Mouse (Mus musculus): Measurements from ENCODE around the gene Creb3l2. TPM values are rescaled to one million over a fixed set of nuclear protein-coding genes. Genes with fewer than 3 reads are reported as not detected.

Creb3l2 gene
- polyA plus RNA-seq, 1 experiment from 2014 or later: 3.3 TPM

DNA sequence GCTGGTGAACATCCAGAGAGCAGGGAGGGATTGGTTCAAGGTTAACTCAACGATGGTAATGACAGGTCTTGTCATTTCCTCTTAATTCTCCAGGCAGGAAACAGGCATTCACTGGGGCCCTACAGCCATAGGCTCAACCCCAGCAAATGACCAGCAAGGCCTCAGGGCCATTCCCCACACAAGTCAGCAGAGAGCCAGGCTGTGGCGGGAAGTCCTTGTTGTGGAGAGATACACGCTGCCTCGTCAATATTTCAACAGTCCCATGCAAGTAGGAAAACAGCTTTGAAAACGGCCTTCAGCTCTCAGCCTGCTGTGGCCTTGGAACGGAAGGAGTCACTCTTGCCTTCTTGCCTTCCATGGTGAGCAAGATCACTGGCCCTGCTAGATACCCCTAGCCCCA, 6.6 kb downstream of the Creb3l2 start:
- Histone ChIP-seq H3K9ac (ENCODE audit: low read depth, low read length) (no peak overlapping the region), H3K27ac (ENCODE audit: low read depth, low read length) (no peak overlapping the region), H3K36me3 (ENCODE audit: control insufficient read depth, insufficient read depth, low read length) (no peaks in the 10 kb centered on the region), H3K4me1 (ENCODE audit: control insufficient read depth, insufficient read depth, low read depth, low read length) (peaks cover 6% of the 10 kb centered on the region; the same call in 1 of the 2 replicates), H3K4me3 (ENCODE audit: low read length) (no peak overlapping the region), H3K4me2 (ENCODE audit: low read length) (no peak overlapping the region), H3K9me3 (ENCODE audit: control insufficient read depth, low read length) (no peaks in the 10 kb centered on the region), H3K27me3 (replicated peaks; ENCODE audit: control insufficient read depth, insufficient read depth, low read length) (no peaks in the 10 kb centered on the region)
- ATAC-seq: no peak
- WGBS: 90% methylated on average over 6 of the region's 6 CpGs

GRCm38 (mm10) chr6:37429849-37430470, 12.0 kb downstream of the Creb3l2 start:
- peaks cover 6% of the 10 kb centered on the region; the same call in 1 of the 2 replicates for H3K4me1 ChIP-seq (ENCODE audit: control insufficient read depth, insufficient read depth, low read depth, low read length)
- no peak overlapping the region for H3K4me3 ChIP-seq (ENCODE audit: low read length)
- no peak for ATAC-seq
- H3K27me3 ChIP-seq (replicated peaks; ENCODE audit: control insufficient read depth, insufficient read depth, low read length): no peaks in the 10 kb centered on the region
- H3K27ac ChIP-seq (ENCODE audit: low read depth, low read length): no peak overlapping the region
- no peak overlapping the region for H3K9ac ChIP-seq (ENCODE audit: low read depth, low read length)
- 82% methylated on average over 3 of the region's 3 CpGs for WGBS
- H3K9me3 ChIP-seq (ENCODE audit: control insufficient read depth, low read length): no peaks in the 10 kb centered on the region
- no peaks in the 10 kb centered on the region for H3K36me3 ChIP-seq (ENCODE audit: control insufficient read depth, insufficient read depth, low read length)
- no peak overlapping the region for H3K4me2 ChIP-seq (ENCODE audit: low read length)

- Histone ChIP-seq H3K9me3 (ENCODE audit: control insufficient read depth, low read length) (no peaks in the 10 kb centered on the region), H3K4me3 (ENCODE audit: low read length) (no peak overlapping the region), H3K36me3 (ENCODE audit: control insufficient read depth, insufficient read depth, low read length) (no peaks in the 10 kb centered on the region), H3K4me2 (ENCODE audit: low read length) (no peak overlapping the region), H3K9ac (ENCODE audit: low read depth, low read length) (no peak overlapping the region), H3K27ac (ENCODE audit: low read depth, low read length) (no peak overlapping the region), H3K27me3 (replicated peaks; ENCODE audit: control insufficient read depth, insufficient read depth, low read length) (no peaks in the 10 kb centered on the region), H3K4me1 (ENCODE audit: control insufficient read depth, insufficient read depth, low read depth, low read length) (peaks cover 6% of the 10 kb centered on the region; the same call in 1 of the 2 replicates)
- WGBS: 94% methylated on average over 8 of the region's 8 CpGs
- no peak for ATAC-seq
Measured at GRCm38 (mm10) chr6:37428947-37429346, 13.0 kb downstream of the Creb3l2 start.

DNA sequence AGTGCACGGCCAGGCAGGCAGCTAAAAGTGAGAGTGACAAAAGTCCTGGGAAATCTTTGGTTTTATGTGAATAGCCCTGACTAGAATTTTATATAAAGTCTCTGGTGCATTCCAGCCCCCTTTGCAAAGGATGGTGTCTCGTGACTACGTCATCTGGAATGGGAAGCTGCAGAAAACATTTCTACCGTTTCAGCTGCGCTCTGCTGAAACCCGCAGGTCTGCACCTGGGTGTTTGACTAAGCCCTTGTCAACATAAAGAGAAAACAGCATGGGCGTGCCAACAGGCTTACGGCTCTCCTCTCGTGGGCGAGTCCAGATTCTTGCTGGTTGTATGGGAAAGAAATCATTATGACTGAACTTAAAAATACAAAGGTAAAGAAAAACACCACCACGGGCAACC, 13.9 kb downstream of the Creb3l2 start:
- Histone ChIP-seq H3K4me2 (ENCODE audit: low read length) (no peak overlapping the region), H3K9me3 (ENCODE audit: control insufficient read depth, low read length) (no peaks in the 10 kb centered on the region), H3K27me3 (replicated peaks; ENCODE audit: control insufficient read depth, insufficient read depth, low read length) (no peaks in the 10 kb centered on the region), H3K4me1 (ENCODE audit: control insufficient read depth, insufficient read depth, low read depth, low read length) (peaks cover 6% of the 10 kb centered on the region; the same call in 1 of the 2 replicates), H3K36me3 (ENCODE audit: control insufficient read depth, insufficient read depth, low read length) (no peaks in the 10 kb centered on the region), H3K9ac (ENCODE audit: low read depth, low read length) (no peak overlapping the region), H3K4me3 (ENCODE audit: low read length) (no peak overlapping the region), H3K27ac (ENCODE audit: low read depth, low read length) (no peak overlapping the region)
- 74% methylated on average over 11 of the region's 11 CpGs for WGBS
- ATAC-seq: no peak

DNA sequence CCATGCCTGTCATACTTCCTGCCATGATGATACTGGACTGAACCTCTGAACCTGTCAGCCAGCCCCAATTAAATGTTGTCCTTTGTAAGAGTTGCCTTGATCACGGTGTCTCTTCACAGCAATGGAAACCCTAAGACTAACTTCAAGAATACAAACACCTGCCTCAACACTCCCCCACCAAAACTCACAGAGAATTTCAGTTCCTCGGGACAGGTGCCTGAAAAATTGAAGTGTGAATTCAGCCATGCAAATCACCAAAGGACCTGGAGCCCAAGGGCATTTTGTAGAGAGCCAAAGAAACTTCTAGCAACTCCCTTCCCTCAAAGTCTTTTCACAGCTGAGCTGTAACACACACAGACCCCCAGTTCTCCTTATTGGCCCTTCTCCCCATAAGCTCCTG, 15.3 kb downstream of the Creb3l2 start:
- Histone ChIP-seq H3K4me1 (ENCODE audit: control insufficient read depth, insufficient read depth, low read depth, low read length) (peaks cover 6% of the 10 kb centered on the region; the same call in 1 of the 2 replicates), H3K36me3 (ENCODE audit: control insufficient read depth, insufficient read depth, low read length) (no peaks in the 10 kb centered on the region), H3K9me3 (ENCODE audit: control insufficient read depth, low read length) (no peaks in the 10 kb centered on the region), H3K4me2 (ENCODE audit: low read length) (no peak overlapping the region), H3K9ac (ENCODE audit: low read depth, low read length) (no peak overlapping the region), H3K27ac (ENCODE audit: low read depth, low read length) (no peak overlapping the region), H3K4me3 (ENCODE audit: low read length) (no peak overlapping the region), H3K27me3 (replicated peaks; ENCODE audit: control insufficient read depth, insufficient read depth, low read length) (no peaks in the 10 kb centered on the region)
- no peak for ATAC-seq
- 88% methylated on average over 2 of the region's 2 CpGs for WGBS

DNA sequence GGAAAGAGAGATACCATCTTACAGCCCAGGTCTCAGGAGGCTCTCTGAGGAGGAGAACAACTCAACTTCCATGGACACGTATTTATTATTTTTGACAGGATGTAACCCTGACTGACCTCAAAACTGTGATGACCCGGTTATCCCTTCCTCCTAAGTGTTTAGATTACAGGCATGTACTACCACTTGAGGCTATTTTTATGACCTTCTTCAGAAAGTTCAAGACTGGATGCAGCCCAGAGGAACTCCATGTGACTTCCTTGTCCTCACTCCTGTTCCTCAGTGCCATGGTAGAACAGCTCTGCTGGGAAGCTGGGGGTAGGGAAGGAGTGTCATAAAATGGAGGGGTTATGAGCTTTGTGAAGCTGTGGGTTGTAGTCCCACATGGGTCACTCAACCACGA, 16.1 kb downstream of the Creb3l2 start:
- Histone ChIP-seq H3K4me3 (ENCODE audit: low read length) (no peak overlapping the region), H3K4me2 (ENCODE audit: low read length) (no peak overlapping the region), H3K4me1 (ENCODE audit: control insufficient read depth, insufficient read depth, low read depth, low read length) (0 out of 2 replicates have a peak, but pooled peaks cover 2% of the 10 kb centered on the region), H3K9me3 (ENCODE audit: control insufficient read depth, low read length) (no peaks in the 10 kb centered on the region), H3K9ac (ENCODE audit: low read depth, low read length) (no peak overlapping the region), H3K27me3 (replicated peaks; ENCODE audit: control insufficient read depth, insufficient read depth, low read length) (no peaks in the 10 kb centered on the region), H3K27ac (ENCODE audit: low read depth, low read length) (no peak overlapping the region), H3K36me3 (ENCODE audit: control insufficient read depth, insufficient read depth, low read length) (no peaks in the 10 kb centered on the region)
- 76% methylated on average over 3 of the region's 3 CpGs for WGBS
- no peak for ATAC-seq

DNA sequence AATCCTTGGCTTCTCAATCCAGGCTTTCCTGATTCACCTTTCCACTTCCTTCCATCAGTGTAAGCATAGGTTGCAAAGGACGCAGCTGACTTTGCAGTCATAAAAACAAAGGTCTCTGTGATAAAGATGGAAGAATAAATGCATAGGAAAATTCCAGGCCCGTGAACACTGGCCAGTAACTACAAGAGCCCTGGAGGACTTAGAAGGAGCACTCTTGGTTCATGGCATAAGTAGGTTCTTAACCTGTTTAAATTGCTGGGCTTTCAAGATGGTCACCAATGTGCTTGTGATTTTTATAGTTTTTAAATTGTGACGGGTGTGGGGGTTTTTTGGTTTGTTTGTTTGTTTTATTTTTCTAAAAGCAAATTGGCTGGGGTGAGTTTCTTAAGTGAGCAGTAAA, 16.9 kb downstream of the Creb3l2 start:
- Histone ChIP-seq H3K9ac (ENCODE audit: low read depth, low read length) (no peak overlapping the region), H3K27ac (ENCODE audit: low read depth, low read length) (no peak overlapping the region), H3K36me3 (ENCODE audit: control insufficient read depth, insufficient read depth, low read length) (no peaks in the 10 kb centered on the region), H3K27me3 (replicated peaks; ENCODE audit: control insufficient read depth, insufficient read depth, low read length) (no peaks in the 10 kb centered on the region), H3K9me3 (ENCODE audit: control insufficient read depth, low read length) (no peaks in the 10 kb centered on the region), H3K4me1 (ENCODE audit: control insufficient read depth, insufficient read depth, low read depth, low read length) (no peaks in the 10 kb centered on the region), H3K4me3 (ENCODE audit: low read length) (no peak overlapping the region), H3K4me2 (ENCODE audit: low read length) (no peak overlapping the region)
- ATAC-seq: no peak
- 89% methylated on average over 3 of the region's 3 CpGs for WGBS

GRCm38 (mm10) chr6:37424374-37424773, 17.6 kb downstream of the Creb3l2 start:
- ATAC-seq: no peak
- H3K9ac ChIP-seq (ENCODE audit: low read depth, low read length): no peak overlapping the region
- H3K27ac ChIP-seq (ENCODE audit: low read depth, low read length): no peak overlapping the region
- WGBS: 67% methylated on average over 7 of the region's 7 CpGs
- no peak overlapping the region for H3K4me3 ChIP-seq (ENCODE audit: low read length)
- no peaks in the 10 kb centered on the region for H3K4me1 ChIP-seq (ENCODE audit: control insufficient read depth, insufficient read depth, low read depth, low read length)
- H3K27me3 ChIP-seq (replicated peaks; ENCODE audit: control insufficient read depth, insufficient read depth, low read length): no peaks in the 10 kb centered on the region
- no peaks in the 10 kb centered on the region for H3K36me3 ChIP-seq (ENCODE audit: control insufficient read depth, insufficient read depth, low read length)
- no peak overlapping the region for H3K4me2 ChIP-seq (ENCODE audit: low read length)
- H3K9me3 ChIP-seq (ENCODE audit: control insufficient read depth, low read length): no peaks in the 10 kb centered on the region

DNA sequence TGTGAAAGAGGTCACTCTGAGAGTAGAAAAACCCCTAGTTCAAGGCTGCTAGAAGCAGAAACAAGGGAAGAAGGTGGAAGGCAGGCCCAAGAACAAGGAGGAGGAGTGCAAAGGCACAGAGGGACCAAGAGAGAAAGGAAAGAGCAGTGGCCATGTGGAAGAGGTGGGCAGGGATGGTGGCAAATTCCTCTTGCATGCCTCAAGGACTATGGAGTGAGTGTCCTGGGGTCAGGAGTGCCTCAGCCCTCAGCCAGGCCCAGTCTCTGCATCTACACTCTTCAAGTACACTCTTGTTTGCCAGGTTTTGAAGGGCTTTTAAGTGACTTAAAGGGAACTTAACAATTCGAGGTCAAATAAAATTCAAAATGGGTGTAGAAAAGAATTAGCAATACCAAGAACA, 18.6 kb downstream of the Creb3l2 start:
- Histone ChIP-seq H3K27ac (ENCODE audit: low read depth, low read length) (no peak overlapping the region), H3K4me1 (ENCODE audit: control insufficient read depth, insufficient read depth, low read depth, low read length) (0 out of 2 replicates have a peak, but pooled peaks cover 3% of the 10 kb centered on the region), H3K4me2 (ENCODE audit: low read length) (no peak overlapping the region), H3K4me3 (ENCODE audit: low read length) (no peak overlapping the region), H3K36me3 (ENCODE audit: control insufficient read depth, insufficient read depth, low read length) (no peaks in the 10 kb centered on the region), H3K27me3 (replicated peaks; ENCODE audit: control insufficient read depth, insufficient read depth, low read length) (no peaks in the 10 kb centered on the region), H3K9ac (ENCODE audit: low read depth, low read length) (no peak overlapping the region), H3K9me3 (ENCODE audit: control insufficient read depth, low read length) (no peaks in the 10 kb centered on the region)
- ATAC-seq: no peak
- 67% methylated on average over 1 of the region's 1 CpGs for WGBS
